Mouse (Mus musculus) ES-E14 (cell line): ENCODE measurements around the gene Zfyve28. TPM values are rescaled to one million over a fixed set of nuclear protein-coding genes. Genes with fewer than 3 reads are reported as not detected.

Experiments
- DNase-seq: peaks from one replicate; pipeline ENCODE4 v3.0.0-alpha.2; 2013; ENCODE audit warnings: low read depth, low spot score
- H3K27ac ChIP-seq: 2 replicates; pipeline ENCODE4 v1.5.1; 2012; ENCODE audit warnings: low read depth, mild to moderate bottlenecking, low read length, moderate library complexity, mixed read lengths; ENCODE audit not compliant: poor library complexity, insufficient read depth, severe bottlenecking
- H3K36me3 ChIP-seq: 2 replicates; pipeline ENCODE4 v1.6.1; 2012; ENCODE audit warnings: mild to moderate bottlenecking, low read length, moderate library complexity, mixed read lengths; ENCODE audit not compliant: control insufficient read depth, poor library complexity, insufficient read depth, severe bottlenecking
- H3K4me1 ChIP-seq, 2 experiments: fragments of 150-350 bp in 1 of 2; sonication (generic) in 1 of 2; 2 replicates each; pipeline ENCODE4 v1.6.1; 2012; ENCODE audit warnings: low read length in 2 of 2, mild to moderate bottlenecking in 1 of 2, mixed read lengths in 1 of 2; ENCODE audit not compliant: control insufficient read depth in 2 of 2, insufficient read depth in 2 of 2, poor library complexity in 1 of 2
- H3K4me3 ChIP-seq, 2 experiments: fragments of 150-350 bp in 1 of 2; sonication (generic) in 1 of 2; 2 replicates each; pipeline ENCODE4 v1.5.1; 2012; ENCODE audit warnings: low read length in 2 of 2, low read depth in 1 of 2, mild to moderate bottlenecking in 1 of 2, mixed read lengths in 1 of 2; ENCODE audit not compliant: insufficient read depth in 1 of 2, poor library complexity in 1 of 2, severe bottlenecking in 1 of 2
- H3K9ac ChIP-seq: 2 replicates; pipeline ENCODE4 v1.6.1; 2012; ENCODE audit warnings: low read depth, mild to moderate bottlenecking, low read length, mixed read lengths; ENCODE audit not compliant: poor library complexity, insufficient read depth, severe bottlenecking
- H3K9me3 ChIP-seq: fragments of 150-350 bp; sonication (generic); 2 replicates; pipeline ENCODE4 v1.6.1; 2012; ENCODE audit warnings: low read depth, mild to moderate bottlenecking, low read length; ENCODE audit not compliant: control insufficient read depth, insufficient read depth
- CHD2 ChIP-seq: IDR thresholded peaks from 2 replicates; pipeline ENCODE4 v1.6.1; 2014; ENCODE audit warnings: mild to moderate bottlenecking, low read depth, low read length, inconsistent platforms
- HCFC1 ChIP-seq: IDR thresholded peaks from 2 replicates; pipeline ENCODE4 v1.6.1; 2012; ENCODE audit warnings: low read length, inconsistent platforms, borderline replicate concordance; ENCODE audit not compliant: insufficient read depth
- MAFK ChIP-seq: IDR thresholded peaks from 2 replicates; pipeline ENCODE4 v1.6.1; 2014; ENCODE audit warnings: mild to moderate bottlenecking, low read depth, low read length, inconsistent platforms; ENCODE audit not compliant: insufficient read depth
- ZC3H11A ChIP-seq: IDR thresholded peaks from 2 replicates; pipeline ENCODE4 v1.6.1; 2012; ENCODE audit warnings: low read depth, mild to moderate bottlenecking, inconsistent platforms, low read length, borderline replicate concordance
- ZNF384 ChIP-seq: IDR thresholded peaks from 2 replicates; pipeline ENCODE4 v1.6.1; 2012; ENCODE audit warnings: low read depth, low read length, inconsistent platforms
- in situ Hi-C, 2 experiments: fragments of 600-800 bp; cut with MboI; formaldehyde crosslinking; loops; one replicate each; pipeline ENCODE4 v1.15.1; 2025; ENCODE audit warnings: low sequenced_read_pairs in 2 of 2, inconsistent platforms in 1 of 2; ENCODE audit not compliant: unreplicated experiment in 2 of 2
- total RNA-seq: library from RNA; depleted of rRNA; stranded (reverse); fragments of 300-350 nt; gene quantifications from 2 replicates; pipeline ENCODE4 v1.2.3, GENCODE M21; 2012

Gene Zfyve28
- total RNA-seq, 1 experiment: 12.3 TPM

DNA sequence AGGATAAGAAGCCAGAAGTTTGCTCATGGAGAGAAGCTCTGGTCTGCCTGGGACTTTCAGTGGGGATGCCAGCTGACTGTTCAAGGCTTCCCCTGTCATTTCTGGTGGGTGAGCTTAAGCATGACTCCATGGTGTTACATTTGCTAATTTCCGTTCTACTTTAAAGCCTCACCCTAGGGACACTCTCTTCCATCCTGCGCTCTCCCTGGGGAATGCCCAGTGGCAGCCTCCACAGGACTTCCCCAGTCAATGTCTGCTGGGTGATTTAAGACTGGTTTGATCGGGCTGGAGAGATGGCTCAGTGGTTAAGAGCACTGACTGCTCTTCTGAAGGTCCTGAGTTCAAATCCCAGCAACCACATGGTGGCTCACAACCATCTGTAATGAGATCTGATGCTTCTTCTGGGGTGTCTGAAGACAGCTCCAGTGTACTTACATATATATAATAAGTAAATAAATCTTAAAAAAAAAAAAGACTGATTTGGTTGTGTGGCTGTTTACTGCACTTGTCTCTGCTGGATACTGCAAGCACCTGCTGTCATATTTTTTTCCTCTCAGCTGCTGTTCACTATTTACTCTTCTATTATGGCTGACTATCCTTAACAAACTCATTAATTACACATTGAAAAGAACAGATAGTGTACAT lies 29.0 kb downstream of the Zfyve28 start:
- Histone ChIP-seq H3K36me3 (no peaks in the 10 kb centered on the region), H3K4me1 (no peaks in the 10 kb centered on the region; a peak in 1 of 4 replicates), H3K27ac (no peak overlapping the region), H3K4me3 (no peak overlapping the region), H3K9ac (no peak overlapping the region), H3K9me3 (no peaks in the 10 kb centered on the region)
- no peak for DNase-seq
- in situ Hi-C loops: no loop called here
- TF ChIP-seq ZC3H11A (no peak), MAFK (no peak), HCFC1 (no peak), CHD2 (no peak), ZNF384 (no peak)

DNA sequence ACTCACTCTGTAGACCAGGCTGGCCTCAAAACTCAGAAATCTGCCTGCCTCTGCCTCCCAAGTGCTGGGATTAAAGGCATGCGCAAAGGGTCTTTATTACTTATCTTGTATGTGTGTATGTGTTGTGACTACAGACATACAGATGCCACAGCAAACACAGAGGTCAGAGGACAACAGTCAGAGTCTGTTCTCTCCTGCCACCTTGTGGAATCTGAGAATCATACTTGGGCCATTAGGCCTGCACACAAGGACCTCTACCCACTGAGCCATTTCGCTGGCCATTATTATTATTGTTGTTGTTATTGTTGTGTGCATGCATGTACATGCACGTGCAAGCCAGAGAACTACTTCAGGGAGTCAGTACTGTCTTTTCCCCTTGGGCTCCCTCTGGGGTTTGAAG lies 33.1 kb downstream of the Zfyve28 start:
- no peak overlapping the region for H3K27ac ChIP-seq
- H3K4me1 ChIP-seq: peaks cover 0 to 2% of the 10 kb centered on the region in 2 experiments; a peak in 1 of 4 replicates
- in situ Hi-C loops: no loop called here
- no peak overlapping the region for H3K4me3 ChIP-seq
- TF ChIP-seq CHD2 (no peak), MAFK (no peak), HCFC1 (no peak), ZC3H11A (no peak), ZNF384 (no peak)
- DNase-seq: no peak
- no peaks in the 10 kb centered on the region for H3K36me3 ChIP-seq
- no peak overlapping the region for H3K9ac ChIP-seq
- no peaks in the 10 kb centered on the region for H3K9me3 ChIP-seq

DNA sequence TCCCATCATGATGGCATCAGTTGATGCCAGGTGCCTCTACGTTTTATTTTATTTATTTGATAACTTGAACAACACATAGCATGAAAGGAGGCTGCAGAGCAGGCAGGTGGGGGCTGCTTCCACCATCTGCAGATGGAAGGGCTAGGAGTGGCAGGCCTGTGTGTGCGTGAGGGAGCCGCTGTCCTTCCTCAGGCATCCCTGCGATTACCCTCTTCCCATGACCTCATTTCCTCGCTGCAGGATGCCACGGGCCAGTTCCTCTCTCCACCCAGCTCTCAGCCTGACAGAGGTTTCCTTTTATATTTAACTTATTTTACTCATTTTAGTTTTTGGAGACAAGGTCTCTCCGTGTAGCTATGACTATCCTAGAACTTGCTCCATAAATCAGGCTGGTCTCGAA lies 33.9 kb downstream of the Zfyve28 start:
- Histone ChIP-seq H3K9me3 (no peaks in the 10 kb centered on the region), H3K27ac (no peak overlapping the region), H3K4me3 (no peak overlapping the region), H3K36me3 (no peaks in the 10 kb centered on the region), H3K4me1 (peaks cover 0 to 2% of the 10 kb centered on the region in 2 experiments; a peak in 1 of 4 replicates), H3K9ac (no peak overlapping the region)
- no peak for DNase-seq
- TF ChIP-seq MAFK: no peak
- TF ChIP-seq CHD2: no peak
- TF ChIP-seq HCFC1: no peak
- no peak for TF ChIP-seq ZNF384
- TF ChIP-seq ZC3H11A: no peak
- in situ Hi-C loops: no loop called here

DNA sequence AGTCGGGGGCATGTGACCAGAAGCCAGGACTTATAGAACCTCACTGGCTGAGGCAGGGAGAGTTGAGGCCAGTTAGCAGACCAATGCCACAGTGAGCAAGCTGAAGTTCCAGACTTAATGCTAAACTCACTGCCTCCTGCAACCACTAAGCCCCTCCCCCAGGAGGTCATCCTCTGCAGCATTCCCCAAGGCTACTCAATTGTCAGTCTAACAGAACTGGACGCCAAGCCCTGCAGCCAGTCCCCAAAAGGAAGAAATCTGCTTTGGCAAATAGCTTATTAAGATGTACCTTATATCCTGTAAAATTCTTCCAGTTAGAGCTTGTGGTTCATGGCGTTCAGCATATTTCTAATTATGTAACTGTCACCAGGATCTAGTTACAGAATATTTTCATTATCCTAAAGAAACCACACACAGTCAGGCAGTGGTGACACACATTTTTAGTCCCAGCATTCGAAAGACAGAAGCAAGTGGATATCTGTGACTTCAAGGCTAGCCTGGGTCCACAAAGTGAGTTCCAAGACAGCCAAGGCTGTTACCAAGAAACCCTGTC lies 35.2 kb downstream of the Zfyve28 start:
- DNase-seq: no peak
- Histone ChIP-seq H3K9me3 (no peaks in the 10 kb centered on the region), H3K27ac (no peak overlapping the region), H3K36me3 (no peaks in the 10 kb centered on the region), H3K4me1 (peaks cover 0 to 2% of the 10 kb centered on the region in 2 experiments; a peak in 1 of 4 replicates), H3K9ac (no peak overlapping the region), H3K4me3 (no peak overlapping the region)
- TF ChIP-seq MAFK: no peak
- no peak for TF ChIP-seq ZNF384
- TF ChIP-seq CHD2: no peak
- TF ChIP-seq ZC3H11A: no peak
- TF ChIP-seq HCFC1: no peak
- in situ Hi-C loops: no loop called here
